Mouse (Mus musculus) midbrain, postnatal 0 days (tissue): ENCODE results near the gene Mpv17l2. TPM values are rescaled to one million over a fixed set of nuclear protein-coding genes. Genes with fewer than 3 reads are reported as not detected.

ENCODE experiments used
- ATAC-seq: fragments of 200-750 bp; cut with Nextera tagmentation; 2 replicates; pipeline ENCODE4 v1.8.0; 2017; ENCODE audit warnings: moderate number of reproducible peaks, mild to moderate bottlenecking, moderate TSS enrichment, moderate library complexity; ENCODE audit not compliant: low FRiP score
- DNase-seq: peaks from one replicate; pipeline ENCODE4 v3.0.0-alpha.2; 2015; ENCODE audit warnings: low spot score
- H3K27ac ChIP-seq: fragments of 300-500 bp; sonication (generic); 2 replicates; pipeline ENCODE4 v1.5.1; 2014; ENCODE audit warnings: low read depth, mild to moderate bottlenecking, low read length, mixed read lengths
- H3K27me3 ChIP-seq: fragments of 300-500 bp; sonication (generic); 2 replicates; pipeline ENCODE4 v1.6.1; 2014; ENCODE audit warnings: low read length, control low read depth, mixed read lengths; ENCODE audit not compliant: insufficient read depth
- H3K36me3 ChIP-seq: fragments of 300-500 bp; sonication (generic); 2 replicates; pipeline ENCODE4 v1.6.1; 2014; ENCODE audit warnings: low read length, control low read depth, mixed read lengths; ENCODE audit not compliant: insufficient read depth
- H3K4me1 ChIP-seq: fragments of 300-500 bp; sonication (generic); 2 replicates; pipeline ENCODE4 v1.6.1; 2014; ENCODE audit warnings: mild to moderate bottlenecking, control low read depth, antibody characterized with exemption, low read length, mixed read lengths; ENCODE audit not compliant: insufficient read depth
- H3K4me2 ChIP-seq: fragments of 300-500 bp; sonication (generic); 2 replicates; pipeline ENCODE4 v1.6.1; 2014; ENCODE audit warnings: low read depth, mild to moderate bottlenecking, low read length, mixed read lengths; ENCODE audit not compliant: poor library complexity, severe bottlenecking
- H3K4me3 ChIP-seq: fragments of 300-500 bp; sonication (generic); 2 replicates; pipeline ENCODE4 v1.5.1; 2014; ENCODE audit warnings: low read depth, mild to moderate bottlenecking, low read length, moderate library complexity
- H3K9ac ChIP-seq: fragments of 300-500 bp; sonication (generic); replicated peaks from 2 replicates; pipeline ENCODE4 v1.6.1; 2014; ENCODE audit warnings: mild to moderate bottlenecking, low read length, moderate library complexity, mixed read lengths; ENCODE audit not compliant: poor library complexity, severe bottlenecking
- H3K9me3 ChIP-seq: fragments of 300-500 bp; sonication (generic); 2 replicates; pipeline ENCODE4 v1.6.1; 2016; ENCODE audit warnings: low read length, control low read depth
- CTCF ChIP-seq: IDR thresholded peaks from 2 replicates; pipeline ENCODE4 v1.5.1; 2016; ENCODE audit warnings: antibody characterized with exemption, mild to moderate bottlenecking
- WGBS: fragments of 180-500 bp; shearing (Covaris S2); extraction: QIAGEN DNeasy Blood & Tissue Kit; methylation state at CpG from one replicate; pipeline ENCODE4 v1.1.7; 2014; 5-methylcytosine and 5-hydroxymethylcytosine counted together
- polyA plus RNA-seq: library from polyadenylated mRNA; unstranded; fragments of >200 nt; fragmentation: Nextera tagmentation; extraction: Ambion mirVana; gene quantifications from 2 replicates; pipeline ENCODE4 v1.2.1, GENCODE M21; 2015
- total RNA-seq: library from RNA; depleted of rRNA; stranded (reverse); fragments of >200 nt; gene quantifications from 2 replicates; pipeline ENCODE4 v1.2.3, GENCODE M21; 2014

The Mpv17l2 gene
- total and polyA plus RNA-seq, 2 experiments from 2014 or later: 27.8 to 43.7 TPM

GRCm38 (mm10) chr8:70748246-70749096 is 12.3 kb downstream of the Mpv17l2 start:
- peaks cover 31% of the 10 kb centered on the region for H3K27me3 ChIP-seq
- 87% methylated on average over 23 of the region's 23 CpGs for WGBS

GRCm38 (mm10) chr8:70747211-70747890 is 13.4 kb downstream of the Mpv17l2 start:
- H3K4me1 ChIP-seq: peaks cover 4% of the 10 kb centered on the region; the same call in 1 of the 2 replicates
- H3K4me2 ChIP-seq: no peak overlapping the region
- H3K36me3 ChIP-seq: no peaks in the 10 kb centered on the region
- no peak for ATAC-seq
- WGBS: 83% methylated on average over 18 of the region's 18 CpGs
- H3K27ac ChIP-seq: no peak overlapping the region
- TF ChIP-seq CTCF: no peak
- H3K27me3 ChIP-seq: peaks cover 42% of the 10 kb centered on the region
- no peak overlapping the region for H3K4me3 ChIP-seq
- H3K9ac ChIP-seq: no peak overlapping the region
- no peaks in the 10 kb centered on the region for H3K9me3 ChIP-seq
- no peak for DNase-seq

More at GRCm38 (mm10) chr8:70748246-70749096, 12.3 kb downstream of the Mpv17l2 start:
- no peak overlapping the region for H3K4me3 ChIP-seq
- H3K9me3 ChIP-seq: no peaks in the 10 kb centered on the region
- H3K4me2 ChIP-seq: no peak overlapping the region
- DNase-seq (no peak), ATAC-seq (no peak)
- H3K9ac ChIP-seq: no peak overlapping the region
- TF ChIP-seq CTCF: no peak
- H3K36me3 ChIP-seq: no peaks in the 10 kb centered on the region
- no peak overlapping the region for H3K27ac ChIP-seq
- peaks cover 4% of the 10 kb centered on the region; the same call in 1 of the 2 replicates for H3K4me1 ChIP-seq

- Histone ChIP-seq H3K9me3 (no peaks in the 10 kb centered on the region), H3K36me3 (no peaks in the 10 kb centered on the region), H3K4me1 (peaks cover 4% of the 10 kb centered on the region; the same call in 1 of the 2 replicates), H3K4me2 (no peak overlapping the region), H3K4me3 (no peak overlapping the region), H3K27me3 (peaks cover 45% of the 10 kb centered on the region), H3K27ac (no peak overlapping the region), H3K9ac (no peak overlapping the region)
- ATAC-seq: no peak
- WGBS: 82% methylated on average over 9 of the region's 9 CpGs
- no peak for DNase-seq
- no peak for TF ChIP-seq CTCF
Observed at GRCm38 (mm10) chr8:70746676-70747075, 14.1 kb downstream of the Mpv17l2 start.

- no peak for TF ChIP-seq CTCF
- Histone ChIP-seq H3K4me3 (no peak overlapping the region), H3K4me2 (no peak overlapping the region), H3K27me3 (peaks cover 45% of the 10 kb centered on the region), H3K9me3 (no peaks in the 10 kb centered on the region), H3K36me3 (no peaks in the 10 kb centered on the region), H3K27ac (no peak overlapping the region), H3K9ac (no peak overlapping the region), H3K4me1 (peaks cover 4% of the 10 kb centered on the region; the same call in 1 of the 2 replicates)
- 62% methylated on average over 19 of the region's 19 CpGs for WGBS
- ATAC-seq (no peak), DNase-seq (no peak)
Observed at GRCm38 (mm10) chr8:70745691-70746220, 15.0 kb downstream of the Mpv17l2 start.

- no peak overlapping the region for H3K9ac ChIP-seq
- no peak for ATAC-seq
- no peak for DNase-seq
- H3K27me3 ChIP-seq: peaks cover 43% of the 10 kb centered on the region
- no peak overlapping the region for H3K4me2 ChIP-seq
- H3K9me3 ChIP-seq: no peaks in the 10 kb centered on the region
- H3K36me3 ChIP-seq: no peaks in the 10 kb centered on the region
- no peak overlapping the region for H3K4me3 ChIP-seq
- peaks cover 4% of the 10 kb centered on the region; the same call in 1 of the 2 replicates for H3K4me1 ChIP-seq
- WGBS: 60% methylated on average over 11 of the region's 11 CpGs
- no peak for TF ChIP-seq CTCF
- no peak overlapping the region for H3K27ac ChIP-seq
Observed at GRCm38 (mm10) chr8:70744806-70745205, 15.9 kb downstream of the Mpv17l2 start.
